Mouse (Mus musculus) hindbrain, embryonic 11.5 days (tissue): Measurements from ENCODE around the gene St6gal1. TPM values are rescaled to one million over a fixed set of nuclear protein-coding genes. Genes with fewer than 3 reads are reported as not detected.

Experiments used
- ATAC-seq: fragments of 200-750 bp; cut with Nextera tagmentation; 2 replicates; pipeline ENCODE4 v1.8.0; 2017; ENCODE audit warnings: mild to moderate bottlenecking, moderate TSS enrichment, moderate library complexity; ENCODE audit not compliant: low FRiP score
- DNase-seq: peaks from one replicate; pipeline ENCODE4 v3.0.0-alpha.2; 2015; ENCODE audit warnings: low spot score
- H3K27ac ChIP-seq: fragments of 300-500 bp; sonication (generic); 2 replicates; pipeline ENCODE4 v1.5.1; 2014; ENCODE audit warnings: mild to moderate bottlenecking, low read depth, low read length
- H3K27me3 ChIP-seq: fragments of 300-500 bp; sonication (generic); 2 replicates; pipeline ENCODE4 v1.6.1; 2014; ENCODE audit warnings: mild to moderate bottlenecking, low read length, moderate library complexity, mixed read lengths; ENCODE audit not compliant: control insufficient read depth, insufficient read depth
- H3K36me3 ChIP-seq: fragments of 300-500 bp; sonication (generic); 2 replicates; pipeline ENCODE4 v1.6.1; 2014; ENCODE audit warnings: mild to moderate bottlenecking, low read length, moderate library complexity, mixed read lengths; ENCODE audit not compliant: control insufficient read depth, insufficient read depth
- H3K4me1 ChIP-seq: fragments of 300-500 bp; sonication (generic); replicated peaks from 2 replicates; pipeline ENCODE4 v1.6.1; 2014; ENCODE audit warnings: low read length, mixed read lengths; ENCODE audit not compliant: control insufficient read depth, insufficient read depth
- H3K4me2 ChIP-seq: fragments of 300-500 bp; sonication (generic); replicated peaks from 2 replicates; pipeline ENCODE4 v1.6.1; 2014; ENCODE audit warnings: mild to moderate bottlenecking, low read depth, low read length
- H3K4me3 ChIP-seq: fragments of 300-500 bp; sonication (generic); 2 replicates; pipeline ENCODE4 v1.5.1; 2014; ENCODE audit warnings: low read depth, low read length
- H3K9ac ChIP-seq: fragments of 300-500 bp; sonication (generic); 2 replicates; pipeline ENCODE4 v1.6.1; 2014; ENCODE audit warnings: low read depth, low read length
- H3K9me3 ChIP-seq: fragments of 300-500 bp; sonication (generic); 2 replicates; pipeline ENCODE4 v1.6.1; 2016; ENCODE audit warnings: low read length; ENCODE audit not compliant: control insufficient read depth
- WGBS: fragments of 180-500 bp; shearing (Covaris S2); extraction: QIAGEN DNeasy Blood & Tissue Kit; methylation state at CpG from one replicate; pipeline ENCODE4 v1.1.7; 2014; 5-methylcytosine and 5-hydroxymethylcytosine counted together
- polyA plus RNA-seq: library from polyadenylated mRNA; unstranded; fragments of >200 nt; fragmentation: Nextera tagmentation; extraction: Ambion mirVana; gene quantifications from 2 replicates; pipeline ENCODE4 v1.2.1, GENCODE M21; 2014

St6gal1 gene
- polyA plus RNA-seq, 1 experiment from 2014 or later: 32.7 TPM

DNA sequence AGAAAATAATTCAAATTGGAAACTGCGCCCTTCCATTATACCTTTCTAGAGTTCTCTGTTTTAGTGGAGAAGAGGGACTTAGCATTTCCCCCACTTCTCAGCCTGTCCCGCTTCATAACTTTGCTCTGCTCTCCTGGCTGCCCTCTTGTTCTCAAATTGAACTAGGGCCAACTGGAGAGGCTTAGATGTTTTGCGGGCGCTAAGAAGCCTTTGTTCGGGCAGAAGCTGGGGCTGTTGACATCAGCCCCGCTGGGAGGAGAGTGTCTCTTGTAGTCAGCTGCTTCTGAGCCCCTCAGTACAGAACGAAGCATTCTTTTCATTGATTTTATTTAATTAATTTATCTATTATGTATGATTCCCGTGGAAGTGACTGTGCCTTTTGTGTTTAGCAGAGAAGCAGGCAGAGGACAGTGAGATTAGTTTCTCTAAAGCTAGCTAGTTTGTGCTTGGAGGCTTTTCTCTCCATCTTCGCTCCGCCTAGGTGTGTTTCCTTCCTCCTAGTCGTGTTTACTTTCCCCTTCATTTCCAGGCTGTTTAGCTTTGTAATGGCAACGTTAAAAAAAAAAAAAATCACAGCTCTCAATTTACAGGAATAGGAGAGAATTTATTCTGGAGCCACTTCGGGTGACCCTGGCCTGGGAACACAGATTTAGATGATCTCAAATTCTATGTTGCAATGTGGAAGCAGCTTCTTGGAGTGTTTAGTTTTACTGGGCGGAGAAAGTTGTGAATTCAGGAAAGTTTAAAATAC, 2.2 kb downstream of the St6gal1 start:
- H3K4me3 ChIP-seq: peak overlapping the region; percentile 83
- H3K4me2 ChIP-seq: peak overlapping the region; percentile 89
- DNase-seq (peak; percentile 61), ATAC-seq (peak; percentile 28; the same call in 1 of the 2 replicates)
- WGBS: 14% methylated on average over 14 of the region's 14 CpGs
- no peaks in the 10 kb centered on the region for H3K27me3 ChIP-seq
- no peaks in the 10 kb centered on the region for H3K36me3 ChIP-seq
- H3K9me3 ChIP-seq: no peaks in the 10 kb centered on the region
- peak overlapping the region; percentile 88 for H3K27ac ChIP-seq
- H3K4me1 ChIP-seq: peaks cover 3% of the 10 kb centered on the region; the same call in 1 of the 2 replicates
- H3K9ac ChIP-seq: peak overlapping the region; percentile 94

DNA sequence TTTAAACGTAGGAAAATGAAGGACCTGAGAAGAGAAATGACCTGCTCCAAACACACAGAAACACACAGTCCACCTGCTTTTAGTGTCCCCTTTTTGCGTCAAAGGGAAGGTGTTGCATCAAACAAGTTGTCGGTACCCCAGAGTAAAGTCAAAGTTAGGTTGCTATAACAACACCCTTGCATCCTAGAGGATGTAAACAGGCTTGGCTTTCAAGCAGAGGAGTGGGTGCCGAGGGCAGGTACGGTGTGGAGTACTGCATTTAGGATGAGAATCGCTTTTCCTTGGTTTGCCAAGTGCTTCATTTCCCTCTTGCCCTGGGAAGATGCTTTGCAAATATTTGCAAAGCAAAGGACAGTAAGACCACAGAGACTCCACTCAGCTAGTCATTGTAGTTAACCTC, 3.3 kb downstream of the St6gal1 start:
- H3K36me3 ChIP-seq: no peaks in the 10 kb centered on the region
- no peaks in the 10 kb centered on the region for H3K27me3 ChIP-seq
- H3K4me2 ChIP-seq: 0 out of 2 replicates have a peak overlapping the region, but pooled peaks have one; percentile 6
- 20% methylated on average over 6 of the region's 6 CpGs for WGBS
- H3K9me3 ChIP-seq: no peaks in the 10 kb centered on the region
- no peak for DNase-seq
- no peak overlapping the region for H3K9ac ChIP-seq
- H3K27ac ChIP-seq: no peak overlapping the region
- H3K4me1 ChIP-seq: peaks cover 3% of the 10 kb centered on the region; the same call in 1 of the 2 replicates
- H3K4me3 ChIP-seq: no peak overlapping the region
- no peak for ATAC-seq

DNA sequence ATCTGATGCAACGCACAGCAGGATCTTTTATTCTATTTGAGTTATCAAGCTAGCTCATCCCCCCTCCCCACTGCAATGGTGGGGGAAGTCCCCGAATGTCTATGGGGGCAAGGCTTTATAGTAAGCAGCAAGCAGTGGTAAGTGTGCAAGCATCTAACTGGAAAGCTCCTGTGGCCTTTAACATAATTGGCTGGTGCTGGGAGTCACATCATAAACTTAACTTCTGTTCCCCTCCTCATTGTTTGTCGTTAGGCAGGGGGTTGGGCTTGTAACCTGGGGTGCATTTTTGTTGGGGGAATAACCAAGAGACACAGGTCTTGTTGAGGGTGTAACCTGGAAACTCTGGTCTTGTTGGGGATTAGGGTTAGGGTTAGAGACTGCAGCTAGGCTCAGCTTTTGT, 3.9 kb downstream of the St6gal1 start:
- 30% methylated on average over 3 of the region's 3 CpGs for WGBS
- no peak overlapping the region for H3K9ac ChIP-seq
- H3K4me3 ChIP-seq: no peak overlapping the region

DNA sequence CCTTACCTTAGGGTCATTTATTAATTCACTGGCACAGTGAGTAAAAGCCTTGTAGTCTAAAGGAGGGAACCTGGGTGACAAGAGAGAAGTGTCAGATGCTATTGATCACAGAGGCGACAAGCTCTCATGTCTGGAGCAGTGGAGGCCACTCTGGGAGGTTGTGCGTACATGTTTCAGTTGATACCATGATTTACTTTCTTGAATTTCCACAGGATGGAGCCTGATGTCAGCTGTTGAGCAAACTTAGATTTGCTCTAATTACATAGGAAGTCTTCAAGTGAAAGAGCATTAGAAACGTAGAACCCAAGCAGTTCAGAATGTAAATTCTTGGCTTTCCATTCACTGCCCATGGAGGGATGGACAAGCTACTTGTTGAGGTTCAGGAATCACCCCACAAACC, 5.4 kb downstream of the St6gal1 start:
- H3K4me2 ChIP-seq: no peak overlapping the region
- no peak overlapping the region for H3K9ac ChIP-seq
- 74% methylated on average over 3 of the region's 3 CpGs for WGBS
- H3K4me1 ChIP-seq: peaks cover 3% of the 10 kb centered on the region; the same call in 1 of the 2 replicates
- no peak for DNase-seq
- no peaks in the 10 kb centered on the region for H3K27me3 ChIP-seq
- ATAC-seq: no peak
- no peaks in the 10 kb centered on the region for H3K9me3 ChIP-seq
- no peaks in the 10 kb centered on the region for H3K36me3 ChIP-seq
- H3K4me3 ChIP-seq: no peak overlapping the region
- H3K27ac ChIP-seq: no peak overlapping the region

More for the DNA sequence above, 3.9 kb downstream of the St6gal1 start:
- Histone ChIP-seq H3K4me1 (peaks cover 3% of the 10 kb centered on the region; the same call in 1 of the 2 replicates), H3K27me3 (no peaks in the 10 kb centered on the region), H3K36me3 (no peaks in the 10 kb centered on the region), H3K9me3 (no peaks in the 10 kb centered on the region), H3K4me2 (no peak overlapping the region), H3K27ac (no peak overlapping the region)
- DNase-seq (no peak), ATAC-seq (no peak)

DNA sequence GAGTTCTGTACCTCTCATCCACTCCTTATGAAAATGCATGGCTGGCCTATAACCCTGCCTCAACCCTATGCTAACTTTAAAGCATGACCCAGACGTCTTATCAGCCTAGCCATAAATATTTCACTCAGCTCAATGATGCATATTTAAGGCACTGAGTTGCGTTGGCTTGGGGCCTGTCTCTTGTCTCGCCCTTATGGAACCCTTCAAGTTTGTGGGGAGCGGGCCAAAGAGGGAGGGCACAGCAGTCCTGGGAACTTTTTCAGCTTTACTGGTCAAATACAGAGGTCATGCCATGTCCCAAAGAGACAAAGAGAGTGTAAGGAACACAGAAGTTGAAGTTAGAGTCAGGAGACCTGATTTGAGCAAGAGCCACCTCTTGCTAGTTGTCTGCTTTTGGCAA, 6.6 kb downstream of the St6gal1 start:
- ATAC-seq (no peak), DNase-seq (no peak)
- H3K4me1 ChIP-seq: peaks cover 3% of the 10 kb centered on the region; the same call in 1 of the 2 replicates
- no peak overlapping the region for H3K9ac ChIP-seq
- no peaks in the 10 kb centered on the region for H3K9me3 ChIP-seq
- H3K27ac ChIP-seq: no peak overlapping the region
- 78% methylated on average over 4 of the region's 4 CpGs for WGBS
- no peak overlapping the region for H3K4me3 ChIP-seq
- H3K36me3 ChIP-seq: no peaks in the 10 kb centered on the region
- H3K4me2 ChIP-seq: no peak overlapping the region
- H3K27me3 ChIP-seq: no peaks in the 10 kb centered on the region

DNA sequence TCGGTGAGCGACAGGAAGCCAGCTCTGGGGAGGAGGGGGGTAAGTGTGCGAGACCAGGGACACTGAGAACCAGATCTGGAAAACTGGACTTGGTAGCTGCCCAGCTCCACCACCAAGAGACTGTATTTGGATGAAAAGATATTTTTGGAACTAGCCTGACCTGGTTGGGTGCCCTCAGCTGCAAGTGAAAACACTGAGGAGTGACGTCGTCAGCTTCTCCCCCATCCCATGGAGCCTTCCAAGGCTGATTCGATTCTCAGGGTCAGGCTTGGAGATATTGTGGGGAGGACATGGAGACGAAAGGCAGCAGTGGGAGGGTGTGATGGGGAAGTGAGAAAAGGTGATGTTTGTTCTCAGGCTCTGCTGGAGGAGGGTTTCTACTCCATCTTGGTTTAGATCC, 8.2 kb downstream of the St6gal1 start:
- Histone ChIP-seq H3K27me3 (no peaks in the 10 kb centered on the region), H3K9me3 (no peaks in the 10 kb centered on the region), H3K36me3 (no peaks in the 10 kb centered on the region), H3K9ac (no peak overlapping the region), H3K4me1 (peaks cover 3% of the 10 kb centered on the region; the same call in 1 of the 2 replicates), H3K27ac (no peak overlapping the region), H3K4me2 (no peak overlapping the region), H3K4me3 (no peak overlapping the region)
- no peak for ATAC-seq
- 73% methylated on average over 7 of the region's 7 CpGs for WGBS
- DNase-seq: no peak

DNA sequence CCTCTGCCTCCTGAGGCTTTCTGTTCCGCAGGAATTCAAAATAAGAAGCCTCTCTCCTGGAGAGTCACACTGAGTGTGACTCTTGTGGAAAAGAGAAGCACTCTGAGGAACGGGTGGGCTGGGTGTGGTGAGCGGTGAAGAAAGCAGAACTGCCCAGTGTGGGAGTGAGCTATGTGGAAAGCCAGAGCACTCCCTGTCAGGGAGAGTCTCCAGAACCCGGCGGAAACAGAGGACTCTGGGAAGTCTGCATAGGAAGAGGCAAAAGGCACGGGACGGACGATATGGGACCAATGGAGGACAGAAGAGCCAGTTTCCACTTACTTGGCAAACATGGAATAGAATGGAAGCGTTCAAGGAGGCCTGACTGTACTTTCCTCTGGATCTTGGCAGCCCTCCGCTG, 9.0 kb downstream of the St6gal1 start:
- Histone ChIP-seq H3K4me1 (no peaks in the 10 kb centered on the region; the same call in 1 of the 2 replicates), H3K27ac (no peak overlapping the region), H3K9me3 (no peaks in the 10 kb centered on the region), H3K4me3 (no peak overlapping the region), H3K4me2 (no peak overlapping the region), H3K36me3 (no peaks in the 10 kb centered on the region), H3K27me3 (no peaks in the 10 kb centered on the region), H3K9ac (no peak overlapping the region)
- ATAC-seq (no peak), DNase-seq (no peak)
- 88% methylated on average over 10 of the region's 10 CpGs for WGBS

DNA sequence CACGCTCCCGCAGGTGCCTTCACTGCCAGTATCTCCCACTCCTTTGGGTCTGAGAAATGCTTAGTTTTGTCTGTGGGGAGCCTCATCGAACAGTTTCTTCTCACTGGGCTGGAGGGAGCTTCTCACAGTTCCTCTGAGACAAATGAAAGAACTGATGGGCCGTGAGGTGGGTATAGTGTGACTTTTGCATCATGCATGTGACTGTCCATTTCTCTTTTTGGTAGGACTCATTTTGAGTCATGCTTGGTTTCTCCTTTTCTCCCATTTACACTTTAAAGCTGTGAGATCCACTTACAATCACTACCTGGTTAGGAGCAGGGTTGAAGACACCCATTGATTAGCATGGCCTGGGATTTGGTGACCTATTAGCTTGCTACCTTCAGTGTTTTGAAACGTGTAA, 10.0 kb downstream of the St6gal1 start:
- 95% methylated on average over 5 of the region's 5 CpGs for WGBS
- no peak overlapping the region for H3K4me3 ChIP-seq
- no peak overlapping the region for H3K9ac ChIP-seq
- no peak overlapping the region for H3K27ac ChIP-seq
- no peaks in the 10 kb centered on the region for H3K27me3 ChIP-seq
- ATAC-seq: no peak
- no peaks in the 10 kb centered on the region; the same call in 1 of the 2 replicates for H3K4me1 ChIP-seq
- no peak overlapping the region for H3K4me2 ChIP-seq
- DNase-seq: no peak
- no peaks in the 10 kb centered on the region for H3K9me3 ChIP-seq
- H3K36me3 ChIP-seq: no peaks in the 10 kb centered on the region

DNA sequence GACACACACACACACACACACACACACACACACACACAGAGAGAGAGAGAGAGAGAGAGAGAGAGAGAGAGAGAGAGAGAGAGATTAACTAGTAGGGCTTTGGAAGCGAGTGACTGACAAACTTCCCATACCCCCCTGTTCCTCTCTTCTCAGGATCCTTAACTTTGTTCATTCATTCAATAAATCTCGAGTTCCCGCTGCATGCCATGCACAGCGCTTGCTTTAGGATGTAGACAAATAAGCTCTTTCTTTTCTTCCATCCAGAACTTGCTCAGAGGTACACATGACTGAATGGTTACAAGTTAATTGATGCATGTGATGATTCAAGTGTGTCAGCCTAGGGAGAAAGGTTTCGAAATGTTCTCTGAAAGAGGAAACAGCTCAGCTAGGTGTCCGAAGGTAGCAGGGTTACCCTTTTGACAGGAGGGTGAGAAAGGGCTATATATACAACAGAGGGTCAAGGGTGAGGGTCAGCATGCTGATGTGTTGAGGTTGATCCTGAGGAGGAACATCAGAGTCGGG, 10.7 kb downstream of the St6gal1 start:
- Histone ChIP-seq H3K36me3 (no peaks in the 10 kb centered on the region), H3K4me2 (no peak overlapping the region), H3K27ac (no peak overlapping the region), H3K4me1 (no peaks in the 10 kb centered on the region; the same call in 1 of the 2 replicates), H3K4me3 (no peak overlapping the region), H3K27me3 (no peaks in the 10 kb centered on the region), H3K9ac (no peak overlapping the region), H3K9me3 (no peaks in the 10 kb centered on the region)
- no peak for ATAC-seq
- WGBS: 64% methylated on average over 7 of the region's 7 CpGs
- no peak for DNase-seq
